Mouse (Mus musculus) stomach, embryonic 15.5 days (tissue): ENCODE measurements around the gene Inka2. TPM values are rescaled to one million over a fixed set of nuclear protein-coding genes. Genes with fewer than 3 reads are reported as not detected.

Source experiments
- ATAC-seq: fragments of 200-750 bp; cut with Nextera tagmentation; 2 replicates; pipeline ENCODE4 v1.8.0; 2017; ENCODE audit warnings: low read depth, moderate number of reproducible peaks, moderate TSS enrichment; ENCODE audit not compliant: insufficient read depth, low FRiP score
- H3K27ac ChIP-seq: fragments of 300-500 bp; sonication (generic); 2 replicates; pipeline ENCODE4 v1.5.1; 2015; ENCODE audit warnings: mild to moderate bottlenecking, inconsistent platforms
- H3K27me3 ChIP-seq: fragments of 300-500 bp; sonication (generic); replicated peaks from 2 replicates; pipeline ENCODE4 v1.6.1; 2015; ENCODE audit warnings: inconsistent platforms
- H3K36me3 ChIP-seq: fragments of 300-500 bp; sonication (generic); 2 replicates; pipeline ENCODE4 v1.6.1; 2015; ENCODE audit warnings: inconsistent platforms
- H3K4me1 ChIP-seq: fragments of 300-500 bp; sonication (generic); 2 replicates; pipeline ENCODE4 v1.6.1; 2015; ENCODE audit warnings: inconsistent platforms
- H3K4me2 ChIP-seq: fragments of 300-500 bp; sonication (generic); 2 replicates; pipeline ENCODE4 v1.6.1; 2015; ENCODE audit warnings: mild to moderate bottlenecking, inconsistent platforms
- H3K4me3 ChIP-seq: fragments of 300-500 bp; sonication (generic); replicated peaks from 2 replicates; pipeline ENCODE4 v1.5.1; 2015; ENCODE audit warnings: inconsistent platforms
- H3K9ac ChIP-seq: fragments of 300-500 bp; sonication (generic); 2 replicates; pipeline ENCODE4 v1.6.1; 2015; ENCODE audit warnings: inconsistent platforms
- H3K9me3 ChIP-seq: fragments of 300-500 bp; sonication (generic); 2 replicates; pipeline ENCODE4 v1.6.1; 2016; ENCODE audit warnings: inconsistent platforms
- WGBS: fragments of 180-500 bp; shearing (Covaris S2); methylation state at CpG from one replicate; pipeline ENCODE4 v1.1.7; 2015; 5-methylcytosine and 5-hydroxymethylcytosine counted together
- polyA plus RNA-seq: library from polyadenylated mRNA; unstranded; fragments of >200 nt; fragmentation: Nextera tagmentation; extraction: Ambion mirVana; gene quantifications from 2 replicates; pipeline ENCODE4 v1.2.1, GENCODE M21; 2015

Gene Inka2
- polyA plus RNA-seq, 1 experiment from 2014 or later = 2.9 TPM

- Histone ChIP-seq H3K27ac (no peak overlapping the region), H3K36me3 (no peaks in the 10 kb centered on the region), H3K27me3 (no peaks in the 10 kb centered on the region), H3K4me1 (no peaks in the 10 kb centered on the region), H3K9me3 (no peaks in the 10 kb centered on the region), H3K4me2 (no peak overlapping the region), H3K9ac (no peak overlapping the region), H3K4me3 (no peak overlapping the region)
- no peak for ATAC-seq
- WGBS = 65% methylated on average over 6 of the region's 6 CpGs
Observed at GRCm38 (mm10) chr3:105768529-105768928, 64.1 kb downstream of the Inka2 start.

DNA sequence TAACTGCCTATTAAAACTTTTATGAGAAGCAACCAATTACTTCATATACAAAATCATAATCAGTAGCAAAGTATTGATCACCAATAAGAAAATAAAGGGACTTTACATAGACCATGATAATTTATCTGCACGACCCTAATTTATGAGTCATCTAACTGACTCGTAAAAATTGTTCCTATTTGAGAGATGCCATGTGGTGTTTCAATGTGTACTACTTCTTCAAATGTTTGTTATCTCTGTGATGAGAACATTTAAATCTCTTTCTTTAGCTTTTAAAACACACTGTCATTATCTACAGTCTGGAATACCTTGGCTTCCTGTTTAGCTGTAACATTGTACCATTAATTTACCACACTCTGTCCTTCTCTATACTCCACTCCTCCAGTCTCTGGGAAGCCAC is 65.0 kb downstream of the Inka2 start:
- Histone ChIP-seq H3K4me3 (no peak overlapping the region), H3K4me1 (no peaks in the 10 kb centered on the region), H3K27ac (no peak overlapping the region), H3K27me3 (no peaks in the 10 kb centered on the region), H3K36me3 (no peaks in the 10 kb centered on the region), H3K4me2 (no peak overlapping the region), H3K9ac (no peak overlapping the region), H3K9me3 (no peaks in the 10 kb centered on the region)
- WGBS = 64% methylated on average over 2 of the region's 2 CpGs
- ATAC-seq = no peak

Other genes with a start within 250 kb of the Inka2 start
- 35.1 and 38.4 TPM in 2 replicates for gene Ddx20, start 17.0 kb upstream of the Inka2 start, polyA plus RNA-seq
- gene Rap1a, start 96.7 kb downstream of the Inka2 start, polyA plus RNA-seq = 141 and 146 TPM in 2 replicates
- 0.71 and 0.82 TPM in 2 replicates for gene Adora3, start 166.3 kb downstream of the Inka2 start, polyA plus RNA-seq
- gene Tmigd3, start 166.3 kb downstream of the Inka2 start, polyA plus RNA-seq = 0.45 and 0.46 TPM in 2 replicates
- 1.4 and 2.1 TPM in 2 replicates for gene I830077J02Rik, start 228.1 kb downstream of the Inka2 start, polyA plus RNA-seq